Mouse (Mus musculus) bone marrow macrophage, adult 2 months (primary cell): ENCODE measurements around the gene Ermap.

Experiments used
- CTCF ChIP-seq: IDR thresholded peaks from 2 replicates; pipeline ENCODE4 v1.5.1; 2012; ENCODE audit warnings: low read depth, mild to moderate bottlenecking, low read length, moderate library complexity
- POLR2A ChIP-seq: IDR thresholded peaks from 2 replicates; pipeline ENCODE4 v1.6.1; 2012; ENCODE audit warnings: mild to moderate bottlenecking, low read depth, low read length, borderline replicate concordance

DNA sequence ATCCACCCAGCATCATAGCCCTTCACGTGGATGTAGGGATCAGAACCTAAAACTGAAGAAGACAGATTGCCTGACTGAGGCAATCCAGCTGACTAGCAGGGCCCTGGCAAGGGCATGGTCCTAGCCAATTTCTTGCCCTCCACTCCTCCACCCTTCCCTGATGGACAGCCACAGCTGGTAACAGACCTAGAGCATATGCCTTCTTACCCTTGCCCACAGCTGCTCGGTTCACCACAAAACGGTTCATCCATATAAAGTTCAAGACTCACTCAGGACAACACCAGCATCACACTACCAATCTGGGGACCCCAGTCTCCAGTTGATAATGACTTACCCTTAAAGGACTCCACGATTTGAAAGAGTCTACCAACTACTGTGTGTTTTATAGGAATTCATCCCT is 4.0 kb downstream of the Ermap start:
- TF ChIP-seq POLR2A (no peak), CTCF (no peak)
